Mouse (Mus musculus) lung, postnatal 0 days (tissue): ENCODE results near the gene Gyg. TPM values are rescaled to one million over a fixed set of nuclear protein-coding genes. Genes with fewer than 3 reads are reported as not detected.
"Not testable (repeated sequence)": the region's sequence is repeated elsewhere in the genome, so short reads cannot be mapped to it uniquely, and the experiment has no call there.

Source experiments
- ATAC-seq: fragments of 200-750 bp; cut with Nextera tagmentation; 2 replicates; pipeline ENCODE4 v1.8.0; 2017; ENCODE audit warnings: moderate library complexity
- DNase-seq: peaks from one replicate; pipeline ENCODE4 v3.0.0-alpha.2; 2016; ENCODE audit warnings: low spot score
- H3K27ac ChIP-seq: fragments of 300-500 bp; sonication (generic); 2 replicates; pipeline ENCODE4 v1.5.1; 2014; ENCODE audit warnings: antibody characterized with exemption, mild to moderate bottlenecking, low read length, mixed read lengths
- H3K27me3 ChIP-seq: fragments of 300-500 bp; sonication (generic); replicated peaks from 2 replicates; pipeline ENCODE4 v1.6.1; 2014; ENCODE audit warnings: low read length, mixed read lengths; ENCODE audit not compliant: insufficient read depth
- H3K36me3 ChIP-seq: fragments of 300-500 bp; sonication (generic); 2 replicates; pipeline ENCODE4 v1.6.1; 2014; ENCODE audit warnings: low read length, mixed read lengths; ENCODE audit not compliant: insufficient read depth
- H3K4me1 ChIP-seq: fragments of 300-500 bp; sonication (generic); 2 replicates; pipeline ENCODE4 v1.6.1; 2014; ENCODE audit warnings: antibody characterized with exemption, low read depth, low read length, mixed read lengths; ENCODE audit not compliant: insufficient read depth
- H3K4me2 ChIP-seq: fragments of 300-500 bp; sonication (generic); replicated peaks from 2 replicates; pipeline ENCODE4 v1.6.1; 2014; ENCODE audit warnings: low read depth, mild to moderate bottlenecking, low read length, moderate library complexity, mixed read lengths
- H3K4me3 ChIP-seq: fragments of 300-500 bp; sonication (generic); 2 replicates; pipeline ENCODE4 v1.5.1; 2014; ENCODE audit warnings: low read depth, low read length
- H3K9ac ChIP-seq: fragments of 300-500 bp; sonication (generic); replicated peaks from 2 replicates; pipeline ENCODE4 v1.6.1; 2014; ENCODE audit warnings: low read depth, mild to moderate bottlenecking
- H3K9me3 ChIP-seq: fragments of 300-500 bp; sonication (generic); 2 replicates; pipeline ENCODE4 v1.6.1; 2016; ENCODE audit warnings: low read length, mixed read lengths
- CTCF ChIP-seq: IDR thresholded peaks from 2 replicates; pipeline ENCODE4 v1.5.1; 2016; ENCODE audit warnings: antibody characterized with exemption, mild to moderate bottlenecking
- EP300 ChIP-seq: IDR thresholded peaks from 2 replicates; pipeline ENCODE4 v1.6.1; 2016; ENCODE audit warnings: antibody characterized with exemption, mild to moderate bottlenecking, control low read depth
- WGBS: fragments of 180-500 bp; shearing (Covaris S2); extraction: QIAGEN DNeasy Blood & Tissue Kit; methylation state at CpG from one replicate; pipeline ENCODE4 v1.1.7; 2014; 5-methylcytosine and 5-hydroxymethylcytosine counted together
- polyA plus RNA-seq: library from polyadenylated mRNA; unstranded; fragments of >200 nt; fragmentation: Nextera tagmentation; extraction: Ambion mirVana; gene quantifications from 2 replicates; pipeline ENCODE4 v1.2.1, GENCODE M21; 2015

The Gyg gene
- polyA plus RNA-seq, 1 experiment from 2014 or later: 359 TPM

GRCm38 (mm10) chr3:20125604-20126003 is 29.5 kb downstream of the Gyg start:
- Histone ChIP-seq H3K9ac (no peak overlapping the region), H3K4me1 (no peaks in the 10 kb centered on the region), H3K4me2 (no peak overlapping the region), H3K4me3 (no peak overlapping the region), H3K27me3 (no peaks in the 10 kb centered on the region), H3K27ac (no peak overlapping the region), H3K36me3 (peaks cover 8% of the 10 kb centered on the region), H3K9me3 (no peaks in the 10 kb centered on the region)
- WGBS: 64% methylated on average over 5 of the region's 5 CpGs
- ATAC-seq (no peak), DNase-seq (no peak)
- TF ChIP-seq EP300: no peak
- TF ChIP-seq CTCF: no peak

DNA sequence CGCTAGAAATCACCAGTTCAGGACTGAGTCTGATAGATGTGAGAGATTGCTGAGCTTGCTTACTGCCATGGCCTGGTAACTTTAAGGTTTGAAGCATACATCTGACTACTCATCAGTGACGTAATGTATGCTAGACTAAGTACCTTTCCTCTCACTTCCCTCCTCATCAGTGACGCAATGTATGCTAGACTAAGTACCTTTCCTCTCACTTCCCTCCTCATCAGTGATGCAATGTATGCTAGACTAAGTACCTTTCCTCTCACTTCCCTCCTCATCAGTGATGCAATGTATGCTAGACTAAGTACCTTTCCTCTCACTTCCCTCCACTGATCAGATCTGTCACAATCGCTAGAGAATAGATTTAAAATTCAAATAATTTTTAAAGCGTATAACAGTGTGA is 33.5 kb downstream of the Gyg start:
- 76% methylated on average over 5 of the region's 5 CpGs for WGBS

GRCm38 (mm10) chr3:20119686-20120244 is 35.4 kb downstream of the Gyg start:
- ATAC-seq (no peak), DNase-seq (no peak)
- Histone ChIP-seq H3K4me1 (no peaks in the 10 kb centered on the region), H3K27me3 (no peaks in the 10 kb centered on the region), H3K36me3 (peaks cover 14% of the 10 kb centered on the region), H3K27ac (no peak overlapping the region), H3K4me3 (no peak overlapping the region), H3K4me2 (no peak overlapping the region), H3K9me3 (no peaks in the 10 kb centered on the region), H3K9ac (no peak overlapping the region)
- TF ChIP-seq EP300: no peak
- TF ChIP-seq CTCF: no peak
- 70% methylated on average over 4 of the region's 4 CpGs for WGBS

More for the DNA sequence above, 33.5 kb downstream of the Gyg start:
- H3K4me2 ChIP-seq, H3K4me1 ChIP-seq, H3K9me3 ChIP-seq, H3K9ac ChIP-seq, H3K27me3 ChIP-seq, DNase-seq, ATAC-seq, H3K4me3 ChIP-seq, H3K27ac ChIP-seq: not testable (repeated sequence)
- H3K36me3 ChIP-seq: peaks cover 14% of the 10 kb centered on the region

DNA sequence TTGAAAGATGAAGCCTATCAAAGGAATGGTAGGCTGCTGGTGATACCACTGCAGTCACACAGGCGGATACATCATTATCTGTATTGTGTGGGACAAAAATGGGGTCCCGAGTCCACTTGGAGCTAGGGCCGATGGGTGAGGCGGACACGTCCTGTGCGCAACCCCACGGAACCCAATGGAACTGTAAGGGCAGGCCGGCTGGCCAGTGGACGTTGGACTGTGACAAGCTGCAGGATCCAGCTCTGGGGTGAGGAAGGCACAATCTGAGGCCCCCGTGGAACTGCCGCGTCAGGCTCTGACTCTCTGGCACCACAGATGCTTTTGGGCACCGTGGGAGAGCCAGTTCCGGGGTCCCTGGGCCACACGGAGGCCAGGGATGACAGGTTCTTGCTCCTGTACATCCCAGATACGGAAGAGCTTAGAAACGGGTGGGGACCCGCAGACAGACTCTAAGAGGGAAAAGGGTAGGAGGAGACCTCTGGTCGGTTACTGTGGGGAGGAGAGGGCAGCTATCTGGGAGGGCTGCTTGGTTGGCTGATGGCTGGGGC is 36.0 kb downstream of the Gyg start:
- ATAC-seq: peak; percentile 32; the same call in 1 of the 2 replicates
- 91% methylated on average over 19 of the region's 19 CpGs for WGBS
- no peak overlapping the region for H3K9ac ChIP-seq

DNA sequence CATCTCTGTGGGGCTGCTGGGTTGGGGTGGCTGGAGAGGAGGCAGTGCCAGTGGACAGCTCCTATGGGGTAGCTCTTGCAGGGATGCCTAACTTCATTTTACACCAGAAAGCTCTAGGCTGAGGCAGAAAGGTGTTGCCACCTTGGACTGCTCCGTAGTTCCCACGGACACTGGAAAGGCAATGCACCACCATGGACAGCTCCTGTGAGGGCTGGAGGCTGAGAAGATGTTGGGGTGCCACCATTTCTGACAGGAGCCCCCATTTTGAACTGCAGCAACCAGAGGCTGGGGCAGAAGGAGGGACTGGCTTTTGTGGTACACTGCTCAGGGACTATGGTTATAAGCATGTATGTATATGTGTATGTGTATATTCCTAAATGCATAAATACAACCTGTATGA is 43.2 kb downstream of the Gyg start:
- H3K4me1 ChIP-seq: no peaks in the 10 kb centered on the region
- no peaks in the 10 kb centered on the region for H3K9me3 ChIP-seq
- H3K27me3 ChIP-seq: no peaks in the 10 kb centered on the region
- DNase-seq: no peak
- no peak for ATAC-seq
- no peak overlapping the region for H3K4me3 ChIP-seq
- no peak overlapping the region for H3K4me2 ChIP-seq
- no peak overlapping the region for H3K9ac ChIP-seq
- H3K27ac ChIP-seq: no peak overlapping the region
- WGBS: 85% methylated on average over 2 of the region's 2 CpGs
- peaks cover 11% of the 10 kb centered on the region for H3K36me3 ChIP-seq
- TF ChIP-seq CTCF (no peak), EP300 (no peak)

More for the DNA sequence above, 36.0 kb downstream of the Gyg start:
- Histone ChIP-seq H3K4me3 (no peak overlapping the region), H3K4me2 (no peak overlapping the region), H3K27ac (no peak overlapping the region), H3K36me3 (peaks cover 14% of the 10 kb centered on the region), H3K4me1 (no peaks in the 10 kb centered on the region), H3K9me3 (no peaks in the 10 kb centered on the region), H3K27me3 (no peaks in the 10 kb centered on the region)
- no peak for TF ChIP-seq CTCF
- no peak for TF ChIP-seq EP300
- DNase-seq: no peak

DNA sequence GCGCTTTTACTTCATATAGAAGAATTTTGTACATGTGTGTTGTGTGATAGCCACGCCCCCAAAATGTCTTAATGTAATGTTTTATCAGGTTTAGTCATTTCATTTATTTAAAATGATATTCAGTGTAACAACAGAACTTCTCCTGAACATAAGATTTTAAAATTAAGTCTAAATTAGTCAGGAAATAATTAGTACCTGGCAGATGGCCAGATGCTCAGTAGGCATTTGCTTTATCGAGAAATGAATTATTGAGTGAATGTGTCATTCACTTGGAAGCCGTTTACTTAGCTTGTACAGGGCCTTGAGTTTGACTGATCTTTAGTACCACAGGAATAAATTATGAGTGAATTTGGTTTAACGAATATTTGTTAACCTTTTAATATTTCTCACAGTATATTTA is 46.2 kb downstream of the Gyg start:
- ATAC-seq (no peak), DNase-seq (no peak)
- Histone ChIP-seq H3K4me2 (no peak overlapping the region), H3K9me3 (no peaks in the 10 kb centered on the region), H3K9ac (no peak overlapping the region), H3K27ac (no peak overlapping the region), H3K4me1 (no peaks in the 10 kb centered on the region), H3K36me3 (peaks cover 11% of the 10 kb centered on the region), H3K27me3 (no peaks in the 10 kb centered on the region), H3K4me3 (no peak overlapping the region)
- 84% methylated on average over 5 of the region's 5 CpGs for WGBS
- TF ChIP-seq EP300 (no peak), CTCF (no peak)

- Histone ChIP-seq H3K27ac (no peak overlapping the region), H3K4me1 (no peaks in the 10 kb centered on the region), H3K27me3 (no peaks in the 10 kb centered on the region), H3K9ac (no peak overlapping the region), H3K4me3 (no peak overlapping the region), H3K36me3 (0 out of 2 replicates have a peak, but pooled peaks cover 7% of the 10 kb centered on the region), H3K9me3 (no peaks in the 10 kb centered on the region), H3K4me2 (no peak overlapping the region)
- DNase-seq: no peak
- WGBS: 93% methylated on average over 2 of the region's 2 CpGs
- TF ChIP-seq EP300 (no peak), CTCF (no peak)
- ATAC-seq: no peak
These were observed 50.3 kb downstream of the Gyg start for GRCm38 (mm10) chr3:20104776-20105175.
